Mouse (Mus musculus): ENCODE results near the gene Cacng1.

- TF ChIP-seq CHD2 (IDR thresholded peaks at IDR 0.05; ENCODE audit: low read depth, low read length) (no peak), ZC3H11A (IDR thresholded peaks at IDR 0.05; ENCODE audit: borderline replicate concordance, low read depth, low read length) (no peak), HCFC1 (IDR thresholded peaks at IDR 0.05; ENCODE audit: borderline replicate concordance, insufficient read depth, low read length) (no peak), MAFK (IDR thresholded peaks at IDR 0.05; ENCODE audit: insufficient read depth, low read depth, low read length) (no peak)
These were observed 32.5 kb downstream of the Cacng1 start for GRCm38 (mm10) chr11:107683544-107684465.

Data from ES-E14 (cell line).